Mouse (Mus musculus) bone marrow, adult 2 months (tissue): ENCODE measurements at regions not wholly inside any gene's neighbourhood (a gene's known extent, or its start where the extent isn't known, plus 50 kb on each side); places are given as distances from the start of the nearest gene placed in this dataset.

Source experiments
- H3K27ac ChIP-seq: fragments of 200-500 bp; 2 replicates; pipeline ENCODE4 v1.5.1; 2012; ENCODE audit warnings: low read depth, mild to moderate bottlenecking, control low read depth, inconsistent platforms, low read length; ENCODE audit not compliant: control insufficient read depth, poor library complexity, insufficient read depth
- H3K4me1 ChIP-seq: fragments of 200-500 bp; 2 replicates; pipeline ENCODE4 v1.6.1; 2011; ENCODE audit warnings: low read length; ENCODE audit not compliant: control insufficient read depth, insufficient read depth
- H3K4me3 ChIP-seq: fragments of 200-500 bp; replicated peaks from 2 replicates; pipeline ENCODE3; 2011; ENCODE audit warnings: mild to moderate bottlenecking, low read depth, low read length, control low read depth; ENCODE audit not compliant: control insufficient read depth
- CTCF ChIP-seq: fragments of 200-500 bp; IDR thresholded peaks from 2 replicates; pipeline ENCODE4 v1.5.1; 2011; ENCODE audit warnings: low read length, control low read depth; ENCODE audit not compliant: control insufficient read depth, insufficient read depth
- POLR2A ChIP-seq: fragments of 200-500 bp; IDR thresholded peaks from 2 replicates; pipeline ENCODE4 v1.6.1; 2011; ENCODE audit warnings: low read depth, mild to moderate bottlenecking, control low read depth, low read length, borderline replicate concordance; ENCODE audit not compliant: control insufficient read depth
- WGBS: fragments of 180-500 bp; shearing (Covaris S2); methylation state at CpG from one replicate; pipeline ENCODE4 v1.1.7; 2018; 5-methylcytosine and 5-hydroxymethylcytosine counted together

- TF ChIP-seq CTCF (no peak), POLR2A (no peak)
- Histone ChIP-seq H3K27ac (no peak overlapping the region), H3K4me1 (no peaks in the 10 kb centered on the region), H3K4me3 (no peak overlapping the region)
- WGBS: 73% methylated on average over 5 of the region's 5 CpGs
Observed at GRCm38 (mm10) chr5:46968870-46969436, 1014.0 kb upstream of the Slit2 start.

GRCm38 (mm10) chr5:46960749-46961148 lies 1022.2 kb upstream of the Slit2 start:
- WGBS: 67% methylated on average over 2 of the region's 2 CpGs
- H3K27ac ChIP-seq: no peak overlapping the region
- no peak overlapping the region for H3K4me3 ChIP-seq
- TF ChIP-seq CTCF: no peak
- TF ChIP-seq POLR2A: no peak
- no peaks in the 10 kb centered on the region for H3K4me1 ChIP-seq

GRCm38 (mm10) chr5:46926324-46926723 lies 1056.6 kb upstream of the Slit2 start:
- 33% methylated on average over 7 of the region's 7 CpGs for WGBS
- no peak overlapping the region for H3K4me3 ChIP-seq
- TF ChIP-seq CTCF (no peak), POLR2A (no peak)
- no peaks in the 10 kb centered on the region for H3K4me1 ChIP-seq
- H3K27ac ChIP-seq: no peak overlapping the region

- WGBS: 71% methylated on average over 2 of the region's 2 CpGs
Observed at GRCm38 (mm10) chr5:46901909-46902308, 1044.5 kb upstream of the Lcorl start.

GRCm38 (mm10) chr5:46894037-46894436 lies 1036.6 kb upstream of the Lcorl start:
- 64% methylated on average over 2 of the region's 2 CpGs for WGBS
- no peak for TF ChIP-seq CTCF
- no peak for TF ChIP-seq POLR2A

More at GRCm38 (mm10) chr5:46901909-46902308, 1044.5 kb upstream of the Lcorl start:
- H3K27ac ChIP-seq: no peak overlapping the region
- TF ChIP-seq POLR2A: no peak
- TF ChIP-seq CTCF: no peak
- no peak overlapping the region for H3K4me3 ChIP-seq
- H3K4me1 ChIP-seq: no peaks in the 10 kb centered on the region

GRCm38 (mm10) chr5:46883956-46884355 lies 1026.5 kb upstream of the Lcorl start:
- TF ChIP-seq CTCF (no peak), POLR2A (no peak)
- no peak overlapping the region for H3K27ac ChIP-seq
- no peaks in the 10 kb centered on the region for H3K4me1 ChIP-seq
- no peak overlapping the region for H3K4me3 ChIP-seq

More at GRCm38 (mm10) chr5:46894037-46894436, 1036.6 kb upstream of the Lcorl start:
- Histone ChIP-seq H3K4me1 (no peaks in the 10 kb centered on the region), H3K4me3 (no peak overlapping the region), H3K27ac (no peak overlapping the region)

- H3K27ac ChIP-seq: no peak overlapping the region
- H3K4me3 ChIP-seq: no peak overlapping the region
- H3K4me1 ChIP-seq: no peaks in the 10 kb centered on the region
- TF ChIP-seq POLR2A (no peak), CTCF (no peak)
Observed at GRCm38 (mm10) chr5:46856837-46857236, 999.4 kb upstream of the Lcorl start.

- Histone ChIP-seq H3K4me3 (no peak overlapping the region), H3K4me1 (no peaks in the 10 kb centered on the region), H3K27ac (no peak overlapping the region)
- no peak for TF ChIP-seq POLR2A
- no peak for TF ChIP-seq CTCF
- WGBS: 88% methylated on average over 2 of the region's 2 CpGs
Observed at GRCm38 (mm10) chr5:46845175-46845574, 987.8 kb upstream of the Lcorl start.

GRCm38 (mm10) chr5:46836810-46837209 lies 979.4 kb upstream of the Lcorl start:
- TF ChIP-seq CTCF (no peak), POLR2A (no peak)
- no peak overlapping the region for H3K4me3 ChIP-seq
- H3K27ac ChIP-seq: no peak overlapping the region
- H3K4me1 ChIP-seq: no peaks in the 10 kb centered on the region
- WGBS: 79% methylated on average over 4 of the region's 4 CpGs
